Mouse (Mus musculus) neutrophil, adult 83 days (primary cell): ENCODE results near the gene Fst. TPM values are rescaled to one million over a fixed set of nuclear protein-coding genes. Genes with fewer than 3 reads are reported as not detected.

Experiments
- total RNA-seq, 2 experiments: library from RNA; stranded (reverse); gene quantifications; one replicate each; pipeline ENCODE4 v1.2.4; 2023

Fst gene
- total RNA-seq = under 1 TPM in 1 of 2 experiments, not detected in 1; 0.26 TPM

DNA sequence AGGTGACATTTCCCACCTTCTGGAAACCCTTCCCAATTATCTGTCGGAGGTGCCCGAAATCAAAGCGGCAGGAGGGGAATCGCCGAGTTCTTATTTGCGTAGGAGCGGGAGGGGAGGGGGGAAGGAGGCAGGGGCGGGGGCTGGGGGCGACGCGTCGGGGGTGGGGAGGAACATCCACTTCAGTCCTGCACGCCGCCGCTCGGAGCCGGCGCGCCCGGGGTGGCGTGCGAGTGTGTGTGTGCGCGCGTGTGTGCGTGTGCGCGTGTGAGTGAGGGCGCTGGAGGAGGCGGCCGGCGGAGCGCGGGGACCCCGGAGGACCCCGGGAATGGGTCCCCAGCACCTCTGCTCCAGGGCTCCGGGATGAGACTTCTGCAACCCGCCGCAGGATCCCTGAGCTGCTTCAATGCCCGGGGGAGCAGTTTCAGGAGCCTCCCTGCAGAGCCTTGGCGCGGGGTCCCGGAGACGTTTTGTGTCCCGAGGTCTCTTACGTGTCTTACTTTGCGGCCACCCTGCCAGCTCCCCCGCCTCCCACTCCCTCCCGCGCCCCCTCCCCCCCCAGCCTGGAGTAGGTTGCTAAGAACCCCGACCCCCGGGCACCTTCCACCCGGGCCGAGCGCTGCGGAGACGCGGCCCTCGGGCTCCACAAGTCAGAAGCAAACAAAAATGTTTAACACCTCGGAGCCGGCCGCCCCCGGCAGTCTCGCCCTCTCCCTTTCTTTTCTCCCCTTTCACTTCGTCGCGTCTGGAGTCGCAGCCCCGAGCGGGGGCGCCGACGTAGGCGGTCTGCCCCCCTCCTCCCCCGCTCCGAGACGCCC lies at the start of gene Fst:
Fst (minus strand) TSS at position 66 of the 815 bp plus-strand sequence.

Other genes starting within 250 kb of the Fst start
- gene Ndufs4, start 70.7 kb downstream of the Fst start, total RNA-seq = 10 to 100 TPM; 81.3 to 82.7 TPM